Mouse (Mus musculus) CH12.LX (cell line): ENCODE results near the gene Trim40. TPM values are rescaled to one million over a fixed set of nuclear protein-coding genes. Genes with fewer than 3 reads are reported as not detected.

Experiments
- DNase-seq: peaks from one replicate; pipeline ENCODE4 v3.0.0-alpha.2; 2013; ENCODE audit errors: extremely low read depth
- H3K27ac ChIP-seq: 2 replicates; pipeline ENCODE4 v1.5.1; 2012; ENCODE audit warnings: low read depth, mild to moderate bottlenecking, control low read depth, moderate library complexity; ENCODE audit not compliant: insufficient read depth
- H3K27me3 ChIP-seq: replicated peaks from 2 replicates; pipeline ENCODE3; 2012; ENCODE audit warnings: inconsistent platforms
- H3K36me3 ChIP-seq, 2 experiments: replicated peaks in 1 of 2; 2 replicates each; pipeline versions ENCODE3 to v1.6.1; 2012; ENCODE audit warnings: inconsistent platforms in 1 of 2, low read length in 1 of 2, mild to moderate bottlenecking in 1 of 2, mixed read lengths in 1 of 2, moderate library complexity in 1 of 2; ENCODE audit not compliant: control insufficient read depth in 1 of 2, insufficient read depth in 1 of 2
- H3K4me1 ChIP-seq, 2 experiments: 2 replicates each; pipeline ENCODE4 v1.6.1; 2012; ENCODE audit warnings: inconsistent platforms in 1 of 2, moderate library complexity in 1 of 2; ENCODE audit not compliant: insufficient read depth in 2 of 2, control insufficient read depth in 1 of 2
- H3K4me2 ChIP-seq: 2 replicates; pipeline ENCODE4 v1.6.1; 2012; ENCODE audit warnings: low read depth, mild to moderate bottlenecking, control low read depth; ENCODE audit not compliant: poor library complexity, insufficient read depth, severe bottlenecking
- H3K4me3 ChIP-seq, 3 experiments: fragments of 150-350 bp in 1 of 3; sonication (generic) in 1 of 3; replicated peaks in 1 of 3; 2 replicates each; pipeline versions ENCODE3 to v1.5.1; 2011 to 2012; ENCODE audit warnings: low read depth in 2 of 3, low read length in 2 of 3, mild to moderate bottlenecking in 2 of 3, moderate library complexity in 2 of 3, control low read depth in 1 of 3, improper control_type of control experiment in 1 of 3, inconsistent platforms in 1 of 3, mixed read lengths in 1 of 3; ENCODE audit not compliant: poor library complexity in 1 of 3
- H3K79me2 ChIP-seq: replicated peaks from 2 replicates; pipeline ENCODE4 v1.6.1; 2012; ENCODE audit warnings: mild to moderate bottlenecking, moderate library complexity; ENCODE audit not compliant: control insufficient read depth, poor library complexity, insufficient read depth, severe bottlenecking; ENCODE audit errors: extremely low read depth
- H3K9ac ChIP-seq: 2 replicates; pipeline ENCODE4 v1.6.1; 2012; ENCODE audit warnings: low read depth, mild to moderate bottlenecking, control low read depth, moderate library complexity; ENCODE audit not compliant: insufficient read depth
- H3K9me3 ChIP-seq: replicated peaks from 2 replicates; pipeline ENCODE3; 2012; ENCODE audit warnings: low read length, inconsistent platforms, mixed read lengths
- BHLHE40 ChIP-seq: IDR thresholded peaks from 2 replicates; pipeline ENCODE4 v1.6.1; 2011; ENCODE audit warnings: mild to moderate bottlenecking, low read depth, low read length, improper control_type of control experiment
- CHD2 ChIP-seq: IDR thresholded peaks from 2 replicates; pipeline ENCODE4 v1.6.1; 2011; ENCODE audit warnings: low read length, improper control_type of control experiment
- E2F4 ChIP-seq: IDR thresholded peaks from 2 replicates; pipeline ENCODE4 v1.6.1; 2011; ENCODE audit warnings: low read depth, low read length, improper control_type of control experiment; ENCODE audit not compliant: insufficient replicate concordance
- EP300 ChIP-seq: IDR thresholded peaks from 2 replicates; pipeline ENCODE4 v1.6.1; 2011; ENCODE audit warnings: low read length, improper control_type of control experiment
- ETS1 ChIP-seq: conservative IDR thresholded peaks from 2 replicates; pipeline ENCODE4 v1.6.1; 2012; ENCODE audit warnings: low read depth, mild to moderate bottlenecking, inconsistent platforms, low read length, improper control_type of control experiment, moderate library complexity
- GABPA ChIP-seq: IDR thresholded peaks from 2 replicates; pipeline ENCODE4 v1.6.1; 2012; ENCODE audit warnings: low read depth, low read length, improper control_type of control experiment, inconsistent platforms; ENCODE audit not compliant: insufficient replicate concordance
- IRF4 ChIP-seq: IDR thresholded peaks from 2 replicates; pipeline ENCODE4 v1.6.1; 2014; ENCODE audit warnings: low read depth, mild to moderate bottlenecking, inconsistent platforms, low read length, improper control_type of control experiment
- KAT2A ChIP-seq: IDR thresholded peaks from 2 replicates; pipeline ENCODE4 v1.6.1; 2012; ENCODE audit warnings: low read length, improper control_type of control experiment, inconsistent platforms; ENCODE audit not compliant: insufficient replicate concordance
- MAFK ChIP-seq: IDR thresholded peaks from 2 replicates; pipeline ENCODE4 v1.6.1; 2011; ENCODE audit warnings: low read length, improper control_type of control experiment; ENCODE audit not compliant: insufficient replicate concordance
- NRF1 ChIP-seq: IDR thresholded peaks from 2 replicates; pipeline ENCODE4 v1.6.1; 2014; ENCODE audit warnings: low read depth, mild to moderate bottlenecking, inconsistent platforms, low read length, improper control_type of control experiment, moderate library complexity
- POLR2AphosphoS2 ChIP-seq: IDR thresholded peaks from 2 replicates; pipeline ENCODE4 v1.6.1; 2011; ENCODE audit warnings: low read depth, low read length, improper control_type of control experiment
- SIN3A ChIP-seq: IDR thresholded peaks from 2 replicates; pipeline ENCODE4 v1.6.1; 2012; ENCODE audit warnings: low read length, improper control_type of control experiment, inconsistent platforms
- SMC3 ChIP-seq: IDR thresholded peaks from 2 replicates; pipeline ENCODE4 v1.6.1; 2011; ENCODE audit warnings: low read depth, low read length, improper control_type of control experiment
- TBP ChIP-seq: conservative IDR thresholded peaks from 2 replicates; pipeline ENCODE4 v1.6.1; 2011; ENCODE audit warnings: low read depth, low read length, improper control_type of control experiment
- TCF12 ChIP-seq: IDR thresholded peaks from 2 replicates; pipeline ENCODE4 v1.6.1; 2014; ENCODE audit warnings: low read depth, mild to moderate bottlenecking, inconsistent platforms, low read length, improper control_type of control experiment
- UBTF ChIP-seq: IDR thresholded peaks from 2 replicates; pipeline ENCODE4 v1.6.1; 2012; ENCODE audit warnings: low read depth, mild to moderate bottlenecking, inconsistent platforms, low read length, improper control_type of control experiment, moderate library complexity
- USF1 ChIP-seq: IDR thresholded peaks from 2 replicates; pipeline ENCODE4 v1.6.1; 2014; ENCODE audit warnings: low read depth, mild to moderate bottlenecking, inconsistent platforms, low read length, improper control_type of control experiment
- ZKSCAN1 ChIP-seq: IDR thresholded peaks from 2 replicates; pipeline ENCODE4 v1.6.1; 2012; ENCODE audit warnings: low read depth, inconsistent platforms, low read length, improper control_type of control experiment, borderline replicate concordance
- dilution Hi-C: fragments of 300-500 bp; cut with MboI; formaldehyde crosslinking; loops from 2 replicates; pipeline ENCODE4 v1.14.3; 2020; ENCODE audit warnings: low sequenced_read_pairs; ENCODE audit not compliant: extremely low pct_unique_long_range_greater_than_20kb, extremely low pct_ligation_motif_present
- in situ Hi-C: fragments of 300-500 bp; cut with MboI; formaldehyde crosslinking; loops from 3 replicates; pipeline ENCODE4 v1.14.3; 2019; ENCODE audit warnings: low sequenced_read_pairs, low pct_ligation_motif_present, low pct_unique_long_range_greater_than_20kb, mixed read lengths
- polyA plus RNA-seq: library from polyadenylated mRNA; unstranded; fragments of >175 nt; gene quantifications from 2 replicates; pipeline ENCODE4 v1.2.1, GENCODE M21; 2012; ENCODE audit warnings: low read depth; ENCODE audit not compliant: insufficient read length
- total RNA-seq, 2 experiments: library from RNA; depleted of rRNA; stranded (reverse); fragments of 300-350 nt in 1 of 2; fragments of >200 nt in 1 of 2; gene quantifications; 2 replicates each; pipeline ENCODE4 v1.2.3; 2012 to 2014

Trim40 gene
- total and polyA plus RNA-seq, 3 experiments: 0.14 TPM; not detected in 2

- H3K4me1 ChIP-seq: peaks cover 0 to 27% of the 10 kb centered on the region in 2 experiments; a peak in 2 of 4 replicates
- no peak overlapping the region for H3K27ac ChIP-seq
- no peak for TF ChIP-seq EP300
- no peak for TF ChIP-seq POLR2AphosphoS2
- no peak for TF ChIP-seq CHD2
- TF ChIP-seq KAT2A: no peak
- no peak for TF ChIP-seq MAFK
- TF ChIP-seq TCF12: no peak
- no peak for TF ChIP-seq BHLHE40
- TF ChIP-seq NRF1: no peak
- no peak for TF ChIP-seq USF1
- TF ChIP-seq SMC3: no peak
- no peak for TF ChIP-seq IRF4
- no peak for TF ChIP-seq SIN3A
- TF ChIP-seq TBP: no peak
- no peak for TF ChIP-seq GABPA
- no peak for TF ChIP-seq UBTF
- TF ChIP-seq ZKSCAN1: no peak
- TF ChIP-seq E2F4: no peak
Observed at GRCm38 (mm10) chr17:36848911-36849310, 41.0 kb downstream of the Trim40 start.

GRCm38 (mm10) chr17:36844725-36845124 is 45.2 kb downstream of the Trim40 start:
- Histone ChIP-seq H3K79me2 (no peaks in the 10 kb centered on the region; the same call in 1 of the 2 replicates), H3K4me3 (no peak overlapping the region), H3K9ac (no peak overlapping the region), H3K4me2 (no peak overlapping the region), H3K9me3 (no peaks in the 10 kb centered on the region), H3K27ac (no peak overlapping the region), H3K4me1 (peaks cover 4 to 50% of the 10 kb centered on the region in 2 experiments), H3K36me3 (peaks cover 12 to 75% of the 10 kb centered on the region in 2 experiments), H3K27me3 (no peaks in the 10 kb centered on the region)
- no peak for TF ChIP-seq ETS1
- no peak for DNase-seq
- in situ Hi-C loops: no loop called here
- dilution Hi-C loops: no loop called here

More at GRCm38 (mm10) chr17:36848911-36849310, 41.0 kb downstream of the Trim40 start:
- no peak for DNase-seq
- H3K36me3 ChIP-seq: peaks cover 32 to 80% of the 10 kb centered on the region in 2 experiments
- no peaks in the 10 kb centered on the region for H3K27me3 ChIP-seq
- no peak overlapping the region for H3K9ac ChIP-seq
- H3K4me3 ChIP-seq: no peak overlapping the region
- no peaks in the 10 kb centered on the region for H3K9me3 ChIP-seq
- in situ Hi-C loops (no loop called here), dilution Hi-C loops (no loop called here)
- no peaks in the 10 kb centered on the region; the same call in 1 of the 2 replicates for H3K79me2 ChIP-seq
- no peak overlapping the region for H3K4me2 ChIP-seq
